Mouse (Mus musculus): ENCODE data around the gene Znrf4. TPM values are rescaled to one million over a fixed set of nuclear protein-coding genes. Genes with fewer than 3 reads are reported as not detected.

The Znrf4 gene
- polyA plus RNA-seq, 1 experiment from 2014 or later, result not detected

DNA sequence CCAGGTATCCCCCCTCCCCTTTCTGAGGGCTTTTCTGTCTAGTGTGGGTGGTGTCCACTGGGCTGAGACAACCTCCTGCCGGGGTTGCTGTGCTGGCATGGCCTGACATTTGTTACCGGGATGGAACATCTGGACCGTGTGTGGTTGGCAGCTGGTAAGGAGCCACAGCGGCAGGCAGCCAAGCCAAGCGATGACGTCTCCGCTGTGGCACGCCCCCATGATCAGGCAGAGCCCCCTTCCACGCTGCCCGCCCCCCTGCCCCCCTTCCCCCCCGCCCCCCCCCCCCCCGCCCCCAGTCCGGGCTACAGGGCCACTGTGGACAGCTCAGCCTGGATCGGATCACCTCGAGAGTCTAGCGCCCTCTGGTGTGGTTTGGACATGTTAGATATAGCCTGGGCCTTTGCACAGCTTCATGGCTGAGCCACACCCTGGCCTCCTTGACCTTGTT is 24.8 kb downstream of the Znrf4 start:
- WGBS, result 8% methylated on average over 11 of the region's 16 CpGs
- H3K27me3 ChIP-seq, result no peaks in the 10 kb centered on the region
- H3K4me1 ChIP-seq, result peaks cover 15% of the 10 kb centered on the region
- peak overlapping the region; percentile 32 for H3K4me2 ChIP-seq
- H3K27ac ChIP-seq, result peak overlapping the region; percentile 77
- H3K9me3 ChIP-seq, result peaks cover 6% of the 10 kb centered on the region
- H3K36me3 ChIP-seq, result no peaks in the 10 kb centered on the region
- 0 out of 2 replicates have a peak overlapping the region, but pooled peaks have one; percentile 3 for H3K9ac ChIP-seq
- peak; percentile 46 for ATAC-seq (ENCODE audit: insufficient number of reproducible peaks, insufficient read depth, low FRiP score, low TSS enrichment, low read depth)
- no peak overlapping the region for H3K4me3 ChIP-seq

DNA sequence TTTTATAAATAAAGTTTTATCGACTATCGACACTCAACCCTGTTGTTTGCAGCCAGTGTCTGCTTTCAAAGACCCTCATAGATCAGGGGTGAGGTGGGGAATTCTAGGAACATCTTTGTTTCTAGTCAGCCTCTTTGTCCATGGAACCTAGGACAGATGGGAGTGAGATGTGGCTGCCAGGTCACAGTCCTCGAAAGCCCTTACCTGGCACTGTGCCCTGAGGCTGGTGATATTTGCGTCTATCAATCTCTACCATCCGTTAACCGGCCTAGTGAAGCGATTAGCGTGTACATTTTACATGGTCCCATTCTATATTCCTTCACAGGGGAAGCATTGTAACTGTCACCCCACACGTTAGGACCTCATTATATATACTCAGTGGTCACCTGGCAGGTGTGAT is 26.3 kb downstream of the Znrf4 start:
- Histone ChIP-seq H3K36me3 (no peaks in the 10 kb centered on the region), H3K9ac (no peak overlapping the region)
- no peak for ATAC-seq (ENCODE audit: insufficient number of reproducible peaks, insufficient read depth, low FRiP score, low TSS enrichment, low read depth)

DNA sequence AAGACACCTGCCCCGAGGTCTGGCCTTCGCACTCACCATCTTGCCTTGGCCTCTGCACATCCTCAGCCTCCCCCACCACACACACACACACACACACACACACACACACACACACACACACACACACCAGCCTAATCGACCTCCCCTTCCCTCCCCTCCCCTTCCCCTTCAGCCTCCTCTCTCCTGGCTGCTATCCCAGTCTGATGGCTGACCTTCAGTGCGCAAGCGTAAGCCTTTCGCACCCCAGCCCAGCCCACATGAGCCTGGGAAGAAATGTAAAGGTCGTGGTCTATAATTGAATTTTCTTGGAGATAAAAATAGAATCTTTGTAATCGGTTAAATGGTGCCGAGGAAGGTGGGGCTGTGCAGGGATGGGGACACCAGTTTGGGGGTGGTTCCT is 27.1 kb downstream of the Znrf4 start:
- H3K27ac ChIP-seq, result no peak overlapping the region
- H3K27me3 ChIP-seq, result no peaks in the 10 kb centered on the region
- no peaks in the 10 kb centered on the region for H3K36me3 ChIP-seq
- no peak overlapping the region for H3K4me3 ChIP-seq
- no peak overlapping the region for H3K4me2 ChIP-seq
- no peak overlapping the region for H3K9ac ChIP-seq
- no peaks in the 10 kb centered on the region for H3K9me3 ChIP-seq
- ATAC-seq (ENCODE audit: insufficient number of reproducible peaks, insufficient read depth, low FRiP score, low TSS enrichment, low read depth), result no peak
- H3K4me1 ChIP-seq, result peaks cover 15% of the 10 kb centered on the region
- 58% methylated on average over 9 of the region's 9 CpGs for WGBS

More for the DNA sequence above, 26.3 kb downstream of the Znrf4 start:
- H3K4me2 ChIP-seq, result no peak overlapping the region
- H3K4me1 ChIP-seq, result peaks cover 15% of the 10 kb centered on the region
- no peaks in the 10 kb centered on the region for H3K27me3 ChIP-seq
- WGBS, result 90% methylated on average over 9 of the region's 9 CpGs
- peak overlapping the region; percentile 39; the same call in 1 of the 2 replicates for H3K27ac ChIP-seq
- no peak overlapping the region for H3K4me3 ChIP-seq
- H3K9me3 ChIP-seq, result no peaks in the 10 kb centered on the region

DNA sequence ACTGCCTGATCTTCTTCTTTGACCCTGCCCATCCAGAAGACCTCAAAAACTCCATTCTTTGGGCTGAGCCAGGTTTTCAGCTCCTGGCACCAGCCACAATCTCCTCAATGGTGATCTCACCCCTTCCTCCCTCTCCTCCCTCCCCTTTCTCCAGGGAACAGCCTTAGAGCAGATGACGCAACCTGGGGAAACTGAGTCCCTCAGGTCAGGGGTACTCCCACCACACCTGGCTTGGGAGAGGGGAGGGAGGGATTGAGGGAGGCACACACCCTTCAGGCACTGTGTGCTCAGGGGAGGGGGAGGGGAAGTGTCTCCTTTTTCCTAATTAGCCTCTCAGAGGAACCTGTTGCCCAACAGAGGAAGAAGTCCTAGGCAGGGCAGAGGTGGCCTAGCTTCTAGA is 29.6 kb downstream of the Znrf4 start:
- Histone ChIP-seq H3K4me2 (no peak overlapping the region), H3K36me3 (no peaks in the 10 kb centered on the region), H3K27ac (no peak overlapping the region), H3K9ac (no peak overlapping the region), H3K9me3 (no peaks in the 10 kb centered on the region), H3K27me3 (no peaks in the 10 kb centered on the region), H3K4me1 (peaks cover 20% of the 10 kb centered on the region), H3K4me3 (no peak overlapping the region)
- WGBS, result 75% methylated on average over 1 of the region's 1 CpGs
- ATAC-seq (ENCODE audit: insufficient number of reproducible peaks, insufficient read depth, low FRiP score, low TSS enrichment, low read depth), result no peak

- peaks cover 22% of the 10 kb centered on the region for H3K4me1 ChIP-seq
- WGBS, result 15% methylated on average over 6 of the region's 6 CpGs
- no peaks in the 10 kb centered on the region for H3K9me3 ChIP-seq
- peak overlapping the region; percentile 26; the same call in 1 of the 2 replicates for H3K4me2 ChIP-seq
- H3K27ac ChIP-seq, result no peak overlapping the region
- peaks cover 14% of the 10 kb centered on the region for H3K27me3 ChIP-seq
- no peak overlapping the region for H3K4me3 ChIP-seq
- H3K36me3 ChIP-seq, result no peaks in the 10 kb centered on the region
- H3K9ac ChIP-seq, result no peak overlapping the region
- ATAC-seq (ENCODE audit: insufficient number of reproducible peaks, insufficient read depth, low FRiP score, low TSS enrichment, low read depth), result no peak
Measured at GRCm38 (mm10) chr17:56479358-56479757, 32.9 kb downstream of the Znrf4 start.

- WGBS, result 61% methylated on average over 11 of the region's 11 CpGs
- Histone ChIP-seq H3K4me2 (no peak overlapping the region), H3K4me3 (no peak overlapping the region), H3K4me1 (peaks cover 34% of the 10 kb centered on the region), H3K9ac (no peak overlapping the region), H3K27ac (no peak overlapping the region), H3K27me3 (peaks cover 25% of the 10 kb centered on the region), H3K36me3 (no peaks in the 10 kb centered on the region), H3K9me3 (no peaks in the 10 kb centered on the region)
- no peak for ATAC-seq (ENCODE audit: insufficient number of reproducible peaks, insufficient read depth, low FRiP score, low TSS enrichment, low read depth)
Measured at GRCm38 (mm10) chr17:56478191-56478611, 34.0 kb downstream of the Znrf4 start.

GRCm38 (mm10) chr17:56477191-56477818 is 34.9 kb downstream of the Znrf4 start:
- H3K9ac ChIP-seq, result no peak overlapping the region
- no peaks in the 10 kb centered on the region for H3K36me3 ChIP-seq
- H3K27me3 ChIP-seq, result peaks cover 34% of the 10 kb centered on the region
- no peaks in the 10 kb centered on the region for H3K9me3 ChIP-seq
- peaks cover 43% of the 10 kb centered on the region for H3K4me1 ChIP-seq
- H3K27ac ChIP-seq, result no peak overlapping the region
- H3K4me2 ChIP-seq, result no peak overlapping the region
- no peak overlapping the region for H3K4me3 ChIP-seq
- WGBS, result 77% methylated on average over 19 of the region's 19 CpGs
- ATAC-seq (ENCODE audit: insufficient number of reproducible peaks, insufficient read depth, low FRiP score, low TSS enrichment, low read depth), result no peak

- Histone ChIP-seq H3K36me3 (no peaks in the 10 kb centered on the region), H3K4me1 (peaks cover 52% of the 10 kb centered on the region), H3K9me3 (no peaks in the 10 kb centered on the region), H3K27me3 (peaks cover 43% of the 10 kb centered on the region), H3K4me2 (peak within 1 kb of the TSS; percentile 97), H3K9ac (peak within 1 kb of the TSS; percentile 87), H3K4me3 (peak within 1 kb of the TSS; percentile 79), H3K27ac (peak within 1 kb of the TSS; percentile 76)
- ATAC-seq (ENCODE audit: insufficient number of reproducible peaks, insufficient read depth, low FRiP score, low TSS enrichment, low read depth), result peak; percentile 83
- under 1% methylated on average over 27 of the region's 27 CpGs for WGBS
Measured at GRCm38 (mm10) chr17:56476402-56476752, 35.9 kb downstream of the Znrf4 start, which contains the start of gene Ptprs. Gene Ptprs, minus strand, starts transcription at chr17:56476483.

DNA sequence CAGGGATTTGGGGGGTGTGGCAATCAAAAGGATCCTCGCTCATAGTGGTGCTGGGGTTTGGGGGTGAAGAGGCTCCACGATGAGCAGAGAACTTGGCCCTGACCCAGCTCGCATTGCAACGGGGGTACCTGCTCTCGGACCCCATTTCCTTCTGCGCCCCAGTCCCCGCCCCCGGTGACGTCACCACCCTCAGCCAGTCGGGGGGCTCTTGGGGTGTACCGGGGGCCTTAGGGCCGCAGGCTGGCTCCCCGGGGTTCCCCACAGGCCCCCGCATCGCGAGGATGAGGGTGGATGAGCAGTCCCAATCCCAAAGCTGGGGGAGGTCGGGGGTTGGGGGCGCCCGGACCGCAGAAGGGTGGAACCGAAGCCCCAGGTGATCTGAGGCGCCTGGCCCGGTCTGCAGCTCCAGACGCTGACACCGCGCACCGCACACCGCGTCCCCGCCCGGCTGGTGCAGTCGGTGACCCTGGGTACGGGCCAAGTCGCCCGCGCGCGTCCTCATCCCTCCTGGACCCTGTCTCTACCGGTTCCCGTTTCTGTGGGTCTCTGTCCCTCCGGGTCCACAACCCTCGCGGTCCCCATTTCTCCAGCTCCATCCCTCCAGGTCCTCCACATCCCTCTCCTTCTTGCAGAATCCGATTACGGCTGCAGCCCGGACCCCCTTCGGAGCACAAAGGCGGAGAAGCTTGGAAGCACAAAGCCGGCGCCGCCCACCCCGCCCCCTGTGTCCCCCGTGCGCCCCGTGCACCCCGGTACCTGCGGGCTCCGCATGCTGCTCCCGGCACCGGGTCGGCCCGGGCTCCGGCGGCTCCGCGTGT is 36.4 kb downstream of the Znrf4 start:
- peak overlapping the region; percentile 87 for H3K9ac ChIP-seq
- under 1% methylated on average over 66 of the region's 66 CpGs for WGBS
- H3K4me1 ChIP-seq, result peaks cover 58% of the 10 kb centered on the region
- H3K36me3 ChIP-seq, result no peaks in the 10 kb centered on the region
- peak overlapping the region; percentile 76 for H3K27ac ChIP-seq
- no peaks in the 10 kb centered on the region for H3K9me3 ChIP-seq
- peak; percentile 29 for ATAC-seq (ENCODE audit: insufficient number of reproducible peaks, insufficient read depth, low FRiP score, low TSS enrichment, low read depth)
- peak overlapping the region; percentile 79 for H3K4me3 ChIP-seq
- H3K27me3 ChIP-seq, result peaks cover 48% of the 10 kb centered on the region
- H3K4me2 ChIP-seq, result peak overlapping the region; percentile 97

- Histone ChIP-seq H3K4me1 (peaks cover 66% of the 10 kb centered on the region), H3K4me3 (peak overlapping the region; percentile 79), H3K9ac (peak overlapping the region; percentile 87), H3K27me3 (peaks cover 53% of the 10 kb centered on the region), H3K36me3 (no peaks in the 10 kb centered on the region), H3K9me3 (no peaks in the 10 kb centered on the region), H3K27ac (no peak overlapping the region; the same call in 1 of the 2 replicates), H3K4me2 (peak overlapping the region; percentile 97)
- 1% methylated on average over 24 of the region's 24 CpGs for WGBS
- ATAC-seq (ENCODE audit: insufficient number of reproducible peaks, insufficient read depth, low FRiP score, low TSS enrichment, low read depth), result no peak
Measured at GRCm38 (mm10) chr17:56474831-56475581, 37.2 kb downstream of the Znrf4 start.

GRCm38 (mm10) chr17:56474311-56474830 is 37.9 kb downstream of the Znrf4 start:
- Histone ChIP-seq H3K36me3 (no peaks in the 10 kb centered on the region), H3K27ac (no peak overlapping the region), H3K27me3 (peaks cover 53% of the 10 kb centered on the region), H3K9ac (peak overlapping the region; percentile 87), H3K4me2 (peak overlapping the region; percentile 97), H3K4me3 (peak overlapping the region; percentile 79), H3K9me3 (no peaks in the 10 kb centered on the region), H3K4me1 (peaks cover 72% of the 10 kb centered on the region)
- WGBS, result 4% methylated on average over 32 of the region's 32 CpGs
- ATAC-seq (ENCODE audit: insufficient number of reproducible peaks, insufficient read depth, low FRiP score, low TSS enrichment, low read depth), result no peak
